Mouse (Mus musculus): ENCODE data around the gene Zic1.

- no peak for TF ChIP-seq CTCF (IDR thresholded peaks at IDR 0.05; ENCODE audit: control insufficient read depth, insufficient read depth, insufficient read length)
- TF ChIP-seq MAX (IDR thresholded peaks at IDR 0.05) = no peak
- no peak for TF ChIP-seq CEBPB (IDR thresholded peaks at IDR 0.05; ENCODE audit: low read depth)
- no peak for TF ChIP-seq FOSL1 (IDR thresholded peaks at IDR 0.05; ENCODE audit: insufficient read depth, low read length, poor library complexity, severe bottlenecking)
- no peak for TF ChIP-seq USF1 (IDR thresholded peaks at IDR 0.05; ENCODE audit: low read depth)
- no peak for TF ChIP-seq MYOG (IDR thresholded peaks at IDR 0.05; ENCODE audit: control insufficient read depth, extremely low read depth, insufficient read length)
These were observed 9.3 kb downstream of the Zic1 start for GRCm38 (mm10) chr9:91356353-91356740.

All from C2C12 (cell line).